Mouse (Mus musculus) mature B cell (primary cell): ENCODE data around the gene Parp8.
"Not testable (repeated sequence)": the region's sequence is repeated elsewhere in the genome, so short reads cannot be mapped to it uniquely, and the experiment has no call there.

ENCODE experiments used
- in situ Hi-C: fragments of 300-500 bp; cut with MboI; formaldehyde crosslinking; loops from 2 replicates; pipeline ENCODE4 v1.14.3; 2019

The Parp8 gene

DNA sequence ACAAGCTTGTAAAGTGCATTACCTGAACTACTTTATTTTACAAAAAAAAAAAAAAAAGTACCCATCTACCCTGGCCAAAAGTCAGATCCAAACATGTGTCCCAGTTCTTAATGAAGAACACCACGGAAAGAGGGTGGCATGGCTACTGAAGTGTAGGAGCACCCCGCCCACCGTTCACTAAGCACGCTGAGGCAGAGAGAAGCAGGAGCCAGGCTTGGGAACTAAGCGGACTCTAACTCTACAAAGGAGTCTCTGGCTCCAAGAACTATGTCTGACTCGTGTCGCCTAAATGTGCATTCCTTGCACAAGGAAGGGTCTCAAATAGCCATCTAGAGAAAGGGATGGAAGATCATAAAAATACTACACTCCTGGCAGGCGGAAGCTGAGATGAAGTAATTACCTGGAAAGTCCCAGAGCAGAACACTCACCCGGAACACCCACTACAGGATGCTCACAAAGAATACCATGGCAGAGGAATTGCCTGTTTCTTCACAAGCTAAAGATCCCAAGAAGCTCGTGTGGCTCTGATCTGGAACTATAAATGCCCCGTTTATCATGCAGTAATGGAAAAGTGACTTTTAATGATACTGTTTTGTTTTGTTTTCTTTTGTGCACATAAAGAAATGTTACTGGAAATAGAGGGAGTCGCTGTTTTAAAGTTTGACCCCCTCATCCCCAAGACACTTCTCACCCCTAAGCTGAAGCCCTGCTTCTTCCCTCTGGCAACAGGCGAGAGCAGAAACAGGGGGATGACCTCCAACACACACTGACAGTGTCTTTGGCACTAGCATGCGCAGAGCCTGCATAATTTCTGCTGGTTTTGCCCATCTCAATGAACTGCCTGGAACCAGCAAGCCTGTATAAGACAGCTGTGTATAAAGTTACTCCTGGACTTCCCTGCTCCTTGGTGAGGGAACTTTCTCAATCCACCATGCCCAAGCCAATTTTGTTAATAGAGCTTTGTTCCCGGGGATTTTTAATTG is 62.6 kb downstream of the Parp8 start:
- in situ Hi-C loops, result no loop called here

DNA sequence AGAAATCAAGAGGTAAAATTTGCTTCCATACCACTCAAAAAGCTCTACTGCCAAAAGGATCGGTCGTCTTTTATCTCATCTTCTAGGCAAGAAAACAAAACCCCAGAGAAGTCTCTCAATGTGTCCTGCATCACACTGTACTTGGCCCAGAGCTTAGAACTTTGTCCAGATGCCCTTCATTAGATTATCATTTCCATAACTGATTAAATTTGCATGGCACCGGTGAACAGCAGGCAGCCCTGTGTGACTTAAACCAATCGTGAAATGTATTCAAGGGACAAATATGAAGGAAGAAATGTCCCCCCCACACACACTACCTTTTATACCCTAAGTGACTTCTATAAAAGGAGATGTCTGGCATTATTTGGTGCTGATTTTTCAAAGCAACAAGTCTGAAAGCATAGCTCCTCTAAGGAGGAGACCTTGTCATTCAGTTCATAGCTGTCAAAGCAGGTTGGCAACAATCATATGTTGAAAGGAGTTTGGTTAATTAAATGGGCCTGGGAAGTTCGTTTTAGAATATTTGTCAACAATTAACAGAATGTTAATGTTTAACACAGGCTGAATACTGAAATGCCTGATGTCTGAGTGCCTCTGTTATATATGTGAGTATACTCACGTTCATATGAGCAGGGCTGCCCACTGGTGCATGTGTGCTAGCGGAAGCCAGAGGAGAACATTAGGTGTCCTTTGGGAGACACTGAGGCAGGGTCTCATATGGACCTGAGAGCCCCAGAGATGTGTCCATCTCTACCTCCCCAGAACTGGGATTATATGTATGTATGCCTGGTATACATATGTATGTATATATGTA is 66.4 kb downstream of the Parp8 start:
- in situ Hi-C loops, result no loop called here

DNA sequence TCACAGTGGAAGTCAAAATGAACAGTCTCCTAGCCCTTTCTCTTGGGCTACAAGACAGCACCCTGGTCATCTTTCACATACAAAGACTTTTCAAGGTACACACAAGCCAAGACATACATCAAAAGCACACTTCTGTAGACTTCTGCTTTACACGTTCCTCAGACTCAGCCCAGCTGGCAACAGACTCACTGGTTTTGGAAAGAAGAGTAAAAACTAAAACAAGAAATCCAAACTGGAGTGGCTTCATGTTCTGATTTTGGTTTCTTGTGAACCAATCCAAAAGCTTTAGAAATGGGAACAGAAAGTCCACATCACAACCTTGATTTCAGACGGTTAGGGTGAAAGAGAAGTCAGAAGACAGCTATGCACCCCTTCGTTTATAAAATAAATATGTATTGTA is 67.8 kb downstream of the Parp8 start:
- in situ Hi-C loops, result no loop called here

DNA sequence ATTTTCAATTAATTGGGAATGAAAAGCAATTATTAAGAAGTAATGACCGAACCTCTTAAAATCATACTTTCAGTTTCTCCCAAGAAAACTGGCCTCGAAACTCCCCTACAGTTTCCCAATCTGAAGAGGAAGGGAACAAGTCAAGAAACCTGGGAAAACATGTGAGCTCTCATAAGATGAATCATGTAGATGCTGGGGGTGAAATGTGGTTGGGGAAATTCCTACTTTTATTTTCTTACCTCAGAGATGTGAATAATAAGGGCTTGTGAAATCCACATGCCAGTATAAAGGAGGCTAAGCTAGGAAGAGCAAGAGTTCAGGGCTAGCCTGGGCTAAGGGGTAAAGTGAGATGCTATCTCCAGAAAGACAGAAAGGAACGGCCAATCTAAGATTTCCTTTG is 74.0 kb downstream of the Parp8 start:
- in situ Hi-C loops, result no loop called here

DNA sequence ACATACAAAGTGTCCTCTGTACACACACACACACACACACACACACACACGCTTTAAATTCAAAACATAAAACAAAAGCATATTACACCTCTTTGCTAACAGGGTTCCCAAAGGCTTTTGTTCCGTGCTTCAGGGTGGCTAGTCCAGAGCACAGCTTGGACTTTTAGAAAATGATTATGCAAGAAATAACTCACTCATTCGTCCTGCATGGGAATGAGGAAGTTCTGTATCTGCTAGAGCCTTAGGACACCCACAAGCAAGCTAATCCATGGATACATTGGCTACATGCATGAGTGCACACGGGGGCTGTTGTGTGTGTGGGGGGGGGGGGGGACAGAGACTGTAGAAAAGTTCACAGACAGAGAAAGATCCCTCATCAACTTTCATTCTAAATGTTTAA is 75.8 kb downstream of the Parp8 start:
- in situ Hi-C loops, result no loop called here

GRCm38 (mm10) chr13:116949056-116949455 is 76.3 kb downstream of the Parp8 start:
- in situ Hi-C loops, result no loop called here

DNA sequence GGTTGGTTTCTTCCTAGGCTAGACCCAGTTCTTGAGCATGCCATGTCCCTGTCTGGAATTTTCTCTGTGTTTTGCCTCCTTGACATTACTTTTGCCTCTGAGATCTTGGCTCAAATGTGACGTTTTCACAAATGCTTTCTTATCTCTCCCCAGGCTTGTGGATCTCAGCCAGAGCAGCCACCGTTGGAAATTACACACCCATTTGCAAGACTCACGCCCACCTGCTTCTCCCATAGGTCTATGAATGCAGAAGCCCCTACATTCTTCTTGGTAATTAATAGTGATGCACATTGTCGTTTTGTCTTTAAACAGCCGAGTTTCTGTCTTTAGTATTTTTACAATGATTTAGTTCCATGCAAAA is 77.1 kb downstream of the Parp8 start:
- in situ Hi-C loops, result no loop called here

DNA sequence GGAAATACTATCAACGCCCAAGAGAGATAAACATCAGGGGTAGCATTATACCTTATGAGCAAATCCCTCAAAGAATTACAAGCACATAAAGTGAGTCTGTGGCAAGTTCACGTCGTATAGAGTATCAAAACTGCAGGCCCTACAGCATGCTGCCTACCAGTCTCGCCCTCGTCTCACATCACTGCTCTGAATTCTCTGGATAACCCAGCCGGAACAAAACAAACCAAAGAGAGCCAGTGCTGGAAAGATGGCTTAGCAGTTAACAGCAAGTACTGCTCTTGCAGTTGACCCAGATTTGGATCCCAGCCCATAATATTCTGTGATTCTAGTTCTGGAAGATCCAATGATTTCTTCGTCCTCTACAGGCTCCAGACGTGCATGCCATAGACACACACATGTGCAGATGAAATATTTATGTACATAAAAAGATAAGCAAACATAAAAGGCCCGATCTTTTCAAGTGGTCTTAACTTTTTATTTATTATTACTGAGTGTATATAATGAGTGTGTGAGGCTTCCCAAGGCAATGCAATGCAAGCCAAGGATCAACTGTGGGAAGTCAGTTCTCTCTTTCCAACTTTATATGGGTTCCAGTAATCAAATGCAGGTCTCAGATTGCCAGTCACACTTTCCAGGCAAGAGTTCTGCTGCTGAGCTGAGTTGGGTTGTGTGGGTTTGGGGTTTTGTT is 77.6 kb downstream of the Parp8 start:
- in situ Hi-C loops, result no loop called here

- in situ Hi-C loops, result no loop called here
These were observed 78.8 kb downstream of the Parp8 start for GRCm38 (mm10) chr13:116946566-116946965.

DNA sequence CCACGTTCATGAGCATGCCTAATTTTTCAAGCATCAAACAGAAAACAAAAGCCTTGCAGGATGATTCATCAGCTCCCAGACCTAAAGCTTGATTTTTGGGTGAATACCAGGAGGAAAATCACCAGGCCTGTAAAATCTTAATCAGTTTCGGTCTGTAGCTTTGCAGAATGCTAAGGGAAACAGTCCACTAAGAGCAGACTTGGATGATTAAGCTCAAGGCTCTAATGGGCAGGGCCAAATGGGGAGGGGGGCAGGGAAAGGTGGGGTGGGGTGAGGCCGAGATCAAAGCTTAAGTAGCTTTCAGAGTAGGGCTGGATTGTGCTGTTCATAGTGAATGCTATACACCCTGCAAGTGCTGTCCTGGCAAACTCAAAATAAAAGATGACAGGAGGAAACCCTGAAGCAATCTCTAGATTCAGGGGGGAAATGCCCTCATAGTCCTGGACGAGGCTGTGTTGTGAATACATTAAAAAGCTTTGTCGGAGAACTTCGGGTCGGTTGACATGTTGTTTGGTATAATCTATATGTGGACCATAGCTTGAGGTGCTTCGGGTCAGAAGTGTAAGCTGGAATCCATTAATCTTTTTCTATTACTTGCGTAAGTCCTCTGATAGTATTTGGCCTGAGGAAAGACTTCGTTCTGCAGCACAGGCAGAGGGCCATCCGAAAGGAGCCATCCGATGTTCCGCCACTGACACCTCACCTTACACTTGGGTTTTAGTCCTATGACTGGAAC is 83.9 kb downstream of the Parp8 start:
- in situ Hi-C loops, result no loop called here

- in situ Hi-C loops, result no loop called here
These were observed 84.6 kb downstream of the Parp8 start for GRCm38 (mm10) chr13:116940761-116941160.

DNA sequence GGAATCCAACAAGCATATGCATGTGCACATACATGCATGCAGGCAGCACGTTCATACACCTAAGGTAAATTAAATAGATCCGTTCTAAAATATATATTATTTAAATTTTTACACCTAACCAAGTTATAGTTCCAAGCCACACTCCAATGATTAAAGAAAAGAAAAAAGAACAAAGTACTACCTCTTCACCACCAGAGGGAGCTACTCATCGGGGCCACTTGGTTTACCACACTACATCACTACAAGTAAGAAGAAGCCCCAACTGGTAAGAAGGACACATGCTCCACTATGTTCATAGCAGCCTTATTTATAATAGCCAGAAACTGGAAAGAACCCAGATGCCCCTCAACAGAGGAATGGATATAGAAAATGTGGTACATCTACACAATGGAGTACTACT is 88.3 kb downstream of the Parp8 start:
- in situ Hi-C loops, result not testable (repeated sequence)

DNA sequence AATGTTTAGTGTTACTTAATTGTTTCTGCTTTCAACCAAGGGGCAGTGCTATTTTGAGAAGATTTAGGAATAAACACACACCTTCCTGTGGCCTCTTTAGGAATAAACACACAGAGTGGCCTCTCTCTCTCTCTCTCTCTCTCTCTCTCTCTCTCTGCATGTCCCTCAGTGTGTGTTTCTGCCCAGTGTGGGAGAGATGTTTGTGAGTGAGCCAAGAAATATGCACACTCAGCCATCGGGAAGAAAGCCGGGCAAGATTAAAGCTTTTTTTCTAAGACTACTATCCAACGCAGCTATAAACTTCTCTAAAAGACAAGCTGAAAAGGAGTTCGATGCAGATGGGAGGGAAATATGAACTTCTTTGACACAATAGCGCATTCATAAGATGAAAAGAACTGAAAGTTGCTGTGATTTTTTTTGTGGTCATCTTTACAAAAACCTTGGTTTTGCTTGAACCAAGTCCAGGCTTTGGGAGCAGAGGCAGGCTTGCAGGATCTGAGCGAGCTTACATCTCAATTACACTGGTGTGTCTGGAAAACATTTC is 107.9 kb downstream of the Parp8 start:
- in situ Hi-C loops, result no loop called here

GRCm38 (mm10) chr13:116908284-116908683 is 117.1 kb downstream of the Parp8 start:
- in situ Hi-C loops, result no loop called here

- in situ Hi-C loops, result no loop called here
These were observed 121.9 kb downstream of the Parp8 start for GRCm38 (mm10) chr13:116903394-116903793.

DNA sequence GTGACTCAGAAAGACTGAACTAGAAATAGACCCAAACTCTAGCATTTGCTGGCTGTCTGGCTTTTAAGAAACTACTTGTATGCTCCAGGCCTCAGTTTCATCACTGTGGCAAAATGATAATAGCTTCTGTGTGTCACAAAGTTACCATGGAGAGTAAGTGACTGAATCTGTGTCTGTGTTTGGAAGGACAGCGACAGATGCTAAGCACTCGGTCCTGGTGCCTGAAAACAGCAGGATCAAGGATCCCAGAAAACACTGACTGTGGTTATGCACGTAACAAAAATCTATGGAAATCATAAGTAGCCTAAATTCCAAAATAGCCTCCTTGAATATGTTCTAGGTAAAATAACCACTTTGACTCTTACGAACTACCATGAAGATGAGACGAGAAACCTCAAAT is 126.9 kb downstream of the Parp8 start:
- in situ Hi-C loops, result no loop called here

DNA sequence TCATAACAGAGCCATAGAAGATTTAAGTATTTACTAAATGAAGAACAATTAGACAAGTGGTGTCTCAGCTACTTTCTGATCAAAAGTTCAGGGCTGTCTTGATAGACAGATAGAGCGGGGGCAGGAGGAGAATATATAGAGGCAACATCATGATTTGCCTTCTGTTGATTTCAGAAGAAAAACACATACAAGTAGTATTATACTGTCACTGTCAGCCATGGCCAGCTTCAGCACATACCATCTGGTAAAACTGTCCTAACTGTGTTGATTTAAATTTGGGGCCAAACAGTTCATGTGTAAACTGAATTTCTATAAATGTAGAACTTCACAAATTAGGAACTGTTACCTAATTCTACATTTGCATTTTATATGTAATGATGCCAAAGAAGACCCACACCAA is 127.6 kb downstream of the Parp8 start:
- in situ Hi-C loops, result no loop called here

GRCm38 (mm10) chr13:116884422-116884942 is 140.9 kb downstream of the Parp8 start:
- in situ Hi-C loops, result no loop called here

DNA sequence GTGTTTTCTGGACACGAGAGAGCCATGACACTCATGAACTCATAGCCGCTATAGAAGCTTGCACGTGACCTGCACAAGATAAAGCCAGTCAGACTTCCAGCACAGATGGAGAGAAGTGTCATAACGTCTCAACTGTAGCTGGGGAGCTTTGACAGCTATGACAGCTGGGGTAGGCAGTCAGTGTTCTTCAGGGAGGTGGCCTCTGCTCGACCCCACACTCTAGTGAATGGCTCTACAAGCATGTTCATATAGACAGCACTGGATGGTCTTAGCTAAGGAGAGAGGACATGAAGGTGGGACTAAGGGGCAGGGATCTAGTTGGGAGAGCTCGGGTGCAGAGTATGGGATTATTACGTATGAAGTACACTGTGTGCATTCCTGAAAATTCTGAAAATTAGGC is 143.1 kb downstream of the Parp8 start:
- in situ Hi-C loops, result no loop called here

DNA sequence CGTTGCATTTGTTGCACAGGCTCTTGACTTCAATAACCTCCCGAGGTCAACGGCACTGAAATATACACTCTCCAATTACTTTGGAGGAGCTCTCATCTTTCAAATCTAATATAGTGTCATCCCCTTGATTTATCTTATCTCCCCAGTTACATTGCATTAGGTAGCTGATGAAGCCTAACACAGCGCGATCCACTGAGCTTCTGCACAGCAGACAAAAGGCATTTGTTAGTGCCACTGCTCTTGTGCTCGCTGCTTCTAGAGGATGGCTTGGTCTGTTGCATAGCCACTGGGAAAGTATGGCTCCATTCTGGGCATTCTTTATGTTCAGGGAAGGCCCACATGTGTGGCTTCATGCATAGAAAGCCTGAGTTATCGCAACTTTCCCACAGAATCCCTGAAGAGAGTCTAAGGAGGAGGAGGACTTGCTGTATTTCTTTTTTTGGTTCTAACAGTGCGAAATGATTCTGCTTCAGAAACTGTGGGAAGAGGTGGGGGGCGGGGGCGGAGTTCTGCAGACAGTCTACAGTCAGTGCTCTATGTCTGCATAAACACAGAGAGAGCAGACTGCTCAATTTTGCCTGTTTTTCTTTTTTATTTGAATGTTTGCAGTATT is 145.7 kb downstream of the Parp8 start:
- in situ Hi-C loops, result no loop called here

GRCm38 (mm10) chr13:116870221-116870620 is 155.1 kb downstream of the Parp8 start:
- in situ Hi-C loops, result no loop called here
